Mouse (Mus musculus) megakaryocyte, embryonic 14.5 days (primary cell): ENCODE data around the gene Trp53rkb.

ENCODE experiments used
- FLI1 ChIP-seq: IDR thresholded peaks from 2 replicates; pipeline ENCODE4 v1.6.1; 2012; ENCODE audit warnings: low read length, inconsistent platforms, mixed read lengths
- GATA1 ChIP-seq: IDR thresholded peaks from 3 replicates; pipeline ENCODE4 v1.6.1; 2012; ENCODE audit warnings: mixed read lengths, low read length, inconsistent platforms, borderline replicate concordance

DNA sequence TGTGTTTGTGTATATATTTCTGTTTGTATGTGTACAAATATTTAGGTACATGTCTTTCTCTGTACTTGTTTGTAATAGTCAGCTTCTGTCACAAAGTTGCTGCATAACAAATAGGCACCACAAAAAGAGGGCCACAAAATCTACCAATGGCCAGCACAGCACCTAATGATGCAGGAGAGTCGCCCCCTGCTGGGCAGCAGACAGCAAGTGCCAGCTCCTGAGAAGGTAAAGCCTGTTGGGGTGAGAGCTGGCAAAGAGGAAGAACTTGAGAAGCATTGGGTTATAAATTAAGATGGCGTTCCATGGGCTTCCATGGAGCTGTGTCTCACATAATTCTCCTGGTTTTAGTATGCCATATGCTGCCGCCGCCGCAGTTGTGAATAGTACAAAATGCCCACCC, 593 bp upstream of the Trp53rkb start:
- TF ChIP-seq GATA1, result no peak
- TF ChIP-seq FLI1, result no peak
